Mouse (Mus musculus) gonadal fat pad, adult 2 months (tissue): ENCODE measurements around the gene Fndc8. TPM values are rescaled to one million over a fixed set of nuclear protein-coding genes. Genes with fewer than 3 reads are reported as not detected.

Experiments used
- DNase-seq: peaks from one replicate; pipeline ENCODE4 v3.0.0-alpha.2; 2012; ENCODE audit warnings: low read depth
- polyA plus RNA-seq: library from polyadenylated mRNA; depleted of rRNA; stranded (reverse); fragments of >200 nt; gene quantifications from 2 replicates; pipeline ENCODE4 v1.2.3, GENCODE M21; 2012

The Fndc8 gene
- polyA plus RNA-seq, 1 experiment = 1.7 TPM

DNA sequence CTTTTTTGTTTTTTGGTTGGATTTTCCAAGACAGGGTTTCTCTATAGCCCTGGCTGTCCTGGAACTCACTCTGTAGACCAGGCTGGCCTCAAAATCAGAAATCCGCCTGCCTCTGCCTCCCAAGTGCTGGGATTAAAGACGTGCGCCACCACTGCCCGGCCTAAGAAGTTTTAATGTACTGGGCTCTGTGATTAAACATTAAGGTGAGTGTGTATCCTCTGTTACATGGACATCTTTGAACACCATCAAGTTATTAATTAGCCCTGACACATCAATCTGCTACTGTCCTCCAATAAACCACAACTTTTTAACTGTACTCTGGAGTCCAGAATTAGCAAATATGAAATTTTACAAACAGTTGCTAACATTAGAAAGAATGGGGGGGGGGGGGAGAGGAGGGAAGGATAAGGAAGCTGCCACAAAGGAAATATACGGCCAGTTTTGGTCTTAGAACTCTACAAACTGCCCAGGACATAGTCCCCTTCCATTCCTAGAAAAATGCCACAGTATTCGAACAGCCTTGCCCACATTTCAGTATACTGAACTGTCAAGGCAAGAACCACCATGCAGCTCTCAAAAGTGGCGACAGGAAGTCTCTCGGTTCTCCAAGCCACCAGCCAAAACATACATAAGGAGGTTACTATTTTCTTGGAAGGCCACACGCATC lies 22.3 kb upstream of the Fndc8 start:
- no peak for DNase-seq

DNA sequence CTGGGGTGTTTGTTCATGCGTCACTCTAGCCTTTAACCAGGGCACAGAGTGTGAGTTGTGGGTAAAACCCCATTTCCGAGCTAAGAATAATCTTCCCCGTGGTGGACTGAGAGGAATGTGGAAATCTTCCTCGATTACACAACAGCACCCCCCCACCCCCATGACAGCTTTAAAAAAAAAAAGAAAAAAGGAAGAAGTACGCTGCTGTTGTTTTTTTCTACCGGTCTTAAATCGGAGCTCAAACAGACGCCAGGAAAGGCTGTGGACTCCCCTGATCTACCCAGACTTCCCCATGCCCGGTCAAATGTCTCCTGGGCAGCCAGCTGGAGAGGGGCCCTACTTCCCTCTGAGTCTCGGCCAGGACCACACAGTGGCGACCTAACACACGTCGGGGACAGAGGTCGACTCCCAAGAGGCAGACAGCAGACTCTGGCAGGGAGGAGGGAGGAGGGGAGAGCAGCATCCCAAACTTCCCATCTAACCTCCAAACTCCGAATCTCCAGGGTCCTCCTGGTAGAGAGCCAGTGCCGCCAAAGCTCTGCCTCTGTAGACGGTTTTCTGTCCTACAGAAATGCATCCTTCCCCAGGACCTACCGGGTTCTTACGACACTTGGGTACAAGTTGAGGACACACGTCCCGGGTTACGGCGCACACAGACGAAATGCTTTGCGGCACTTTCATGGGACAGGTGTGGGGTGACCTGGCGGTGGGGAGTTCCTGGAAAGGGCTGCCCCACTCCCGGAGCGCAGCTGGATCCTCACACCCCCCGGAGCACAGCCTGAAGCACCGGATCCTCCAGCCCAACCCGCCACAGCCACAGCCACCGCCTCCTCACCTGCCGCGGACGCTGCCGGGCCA lies 21.5 kb upstream of the Fndc8 start:
- no peak for DNase-seq

DNA sequence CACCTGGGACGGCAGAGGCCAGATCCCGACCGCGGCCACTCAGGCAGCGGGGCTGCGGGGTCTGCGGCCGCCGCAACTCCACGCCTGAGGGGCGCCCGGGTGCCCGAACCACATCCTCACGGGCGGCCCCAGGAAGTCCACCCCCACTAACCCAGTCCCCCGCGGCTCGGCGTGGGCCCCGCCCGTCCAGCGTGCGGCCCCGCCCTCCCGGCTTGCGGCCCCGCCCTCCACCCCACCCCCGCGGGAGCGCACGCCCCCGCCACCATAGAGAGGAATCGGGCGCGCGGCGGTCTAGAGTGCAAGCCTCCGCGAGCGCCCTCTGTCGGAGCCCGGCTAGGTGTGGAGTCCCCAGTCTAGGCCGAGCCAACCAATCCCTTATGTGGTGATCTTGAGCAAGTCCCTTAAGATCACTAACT lies 20.9 kb upstream of the Fndc8 start, which contains the start of gene Rffl:
TSS of gene Rffl (minus strand) at position 180 of the 416 bp plus-strand sequence.
- no peak for DNase-seq

DNA sequence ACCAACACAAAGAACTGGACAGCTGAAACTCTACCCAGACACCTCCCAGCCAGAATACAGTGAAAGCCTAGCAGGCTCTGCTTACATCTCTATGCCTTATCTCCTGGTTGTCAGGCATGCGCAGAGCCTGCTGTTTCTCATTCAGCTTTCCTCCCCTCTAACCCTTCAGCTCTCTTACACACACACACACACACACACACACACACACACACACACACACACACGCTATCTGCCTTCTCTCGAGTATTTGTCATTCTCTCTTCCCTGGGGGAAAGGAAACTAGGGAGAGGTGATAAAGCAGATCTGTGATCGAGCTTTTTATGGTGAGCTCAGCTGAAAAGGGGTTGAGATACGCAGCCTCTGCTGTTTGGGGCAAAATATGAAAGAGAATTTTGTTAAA lies 17.0 kb upstream of the Fndc8 start:
- DNase-seq = no peak

DNA sequence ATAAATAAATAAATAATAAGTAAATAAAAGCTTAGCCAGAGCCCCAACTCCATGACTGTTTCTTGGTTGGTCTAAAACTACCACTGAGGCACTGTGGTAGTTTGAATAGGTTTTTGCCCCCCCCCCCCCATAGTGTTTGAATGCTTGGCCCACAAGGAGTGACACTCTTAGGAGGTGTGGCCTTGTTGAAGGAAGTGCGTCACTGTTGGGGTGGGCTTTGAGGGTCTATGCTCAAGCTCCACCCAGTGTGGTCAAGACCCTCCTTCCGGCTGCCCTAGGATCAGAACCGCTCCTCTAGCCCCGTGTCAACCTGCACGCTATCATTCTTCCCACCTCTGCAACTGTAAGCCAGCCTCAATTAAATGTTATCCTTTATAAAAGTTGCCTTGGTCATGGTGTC lies 16.3 kb upstream of the Fndc8 start:
- no peak for DNase-seq

- DNase-seq = no peak
Measured at GRCm38 (mm10) chr11:82877726-82878344, 14.1 kb upstream of the Fndc8 start.

- DNase-seq = no peak
Measured at GRCm38 (mm10) chr11:82883180-82883579, 8.7 kb upstream of the Fndc8 start.

DNA sequence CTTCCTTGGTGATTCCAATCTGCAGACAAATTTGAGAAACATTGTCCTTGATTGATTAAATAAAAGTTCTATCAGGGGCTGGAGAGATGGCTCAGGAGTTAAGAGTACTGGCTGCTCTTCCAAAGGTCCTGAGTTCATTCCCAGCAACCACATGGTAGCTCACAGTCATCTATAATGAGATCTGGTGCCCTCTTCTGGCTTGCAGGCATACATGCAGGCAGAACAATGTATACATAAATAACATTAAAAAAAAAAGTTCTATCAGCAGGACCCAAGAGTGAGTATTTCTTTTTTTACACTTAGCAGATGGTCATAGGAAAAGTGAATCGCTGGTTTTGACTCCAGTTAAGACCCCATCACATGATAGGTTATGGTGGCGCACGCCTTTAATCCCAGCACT lies 5.4 kb upstream of the Fndc8 start:
- DNase-seq = no peak

DNA sequence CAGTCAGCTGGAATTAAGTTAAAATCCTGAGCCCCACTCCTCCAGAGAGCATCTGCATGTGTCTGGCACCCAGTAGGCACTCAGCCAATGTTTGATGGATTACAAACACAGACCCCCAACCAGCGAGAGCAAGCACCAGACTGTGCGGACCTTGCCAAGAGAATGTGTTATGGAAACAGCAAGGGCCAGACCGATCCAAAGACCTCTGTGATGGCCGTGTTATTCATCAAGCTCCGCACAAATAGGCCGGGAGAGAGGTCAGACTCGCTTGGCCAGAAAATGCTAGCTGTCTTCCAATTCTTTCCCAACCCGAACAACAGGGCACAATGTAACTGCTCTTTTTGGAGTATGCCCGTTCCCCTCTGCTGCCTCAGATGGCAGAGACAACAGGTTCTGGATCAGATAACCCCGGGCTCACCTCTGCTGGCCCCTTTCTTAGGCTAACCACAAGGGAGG lies 3.4 kb upstream of the Fndc8 start:
- peak; percentile 65 for DNase-seq

DNA sequence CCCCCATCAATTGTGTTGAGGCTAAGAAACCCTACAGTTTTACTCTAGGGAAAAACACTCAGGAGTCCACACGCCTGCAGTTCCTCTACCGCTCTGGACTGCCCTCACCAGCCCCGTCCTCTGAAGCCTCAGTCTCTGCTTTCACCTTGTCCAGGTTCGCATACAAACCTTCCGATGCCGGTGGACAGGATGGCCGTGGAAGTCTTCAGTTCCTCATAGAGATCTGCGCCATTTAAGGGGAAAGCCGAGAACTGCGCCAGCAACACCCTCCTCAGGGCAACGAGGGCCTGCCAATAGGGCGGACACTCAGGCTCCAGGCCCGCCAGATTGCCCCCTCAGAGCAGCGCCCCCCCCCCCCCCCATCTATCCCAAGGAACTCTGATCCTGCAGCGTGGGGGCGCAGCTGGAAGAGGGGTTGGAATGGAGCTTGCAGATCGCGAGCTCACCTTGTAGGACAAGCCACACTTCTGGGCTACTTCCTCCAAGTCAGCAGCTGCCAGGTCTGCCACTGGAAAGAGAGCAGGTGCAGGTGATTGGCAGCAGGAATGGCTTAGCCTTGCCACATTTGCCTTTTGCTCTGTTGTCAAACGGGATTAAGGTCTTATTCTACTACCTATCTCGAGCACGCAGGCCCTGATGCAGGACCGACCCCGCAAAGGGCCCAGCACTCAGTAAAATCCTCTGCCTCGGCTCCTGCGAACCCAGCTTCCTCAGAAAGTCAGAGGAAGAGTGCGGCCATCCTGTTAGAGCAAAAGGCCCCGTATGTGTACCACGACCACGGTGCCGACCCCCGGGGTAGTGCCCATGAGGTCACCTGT lies 2.2 kb upstream of the Fndc8 start:
- peak; percentile 38 for DNase-seq

DNA sequence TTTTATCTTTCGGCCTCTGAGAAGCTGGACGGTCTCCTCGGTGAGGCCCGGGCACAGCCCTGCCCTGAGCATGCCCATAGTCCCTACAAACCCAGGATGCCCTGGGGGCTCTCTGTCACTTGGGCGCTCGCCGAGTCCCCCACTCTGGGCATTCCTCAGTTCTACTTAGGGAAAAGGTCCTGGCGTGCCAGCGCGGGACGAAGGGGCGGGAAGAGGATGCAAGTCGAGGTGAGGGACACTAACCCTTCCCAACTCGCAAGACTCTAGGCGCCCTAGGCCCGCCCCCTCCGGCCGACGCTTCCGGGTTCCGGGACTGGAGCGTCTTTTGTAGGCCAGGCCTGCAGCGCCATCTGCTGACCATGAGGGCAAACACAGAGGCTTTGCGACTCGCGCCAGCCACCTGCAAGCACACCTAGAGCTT lies 1.6 kb upstream of the Fndc8 start, which contains the start of gene Rad51d:
TSS of gene Rad51d (minus strand) at position 273 of the 421 bp plus-strand sequence.
- peak; percentile 44 for DNase-seq

- DNase-seq = no peak
Measured at GRCm38 (mm10) chr11:82897478-82897877, 5.6 kb downstream of the Fndc8 start.

DNA sequence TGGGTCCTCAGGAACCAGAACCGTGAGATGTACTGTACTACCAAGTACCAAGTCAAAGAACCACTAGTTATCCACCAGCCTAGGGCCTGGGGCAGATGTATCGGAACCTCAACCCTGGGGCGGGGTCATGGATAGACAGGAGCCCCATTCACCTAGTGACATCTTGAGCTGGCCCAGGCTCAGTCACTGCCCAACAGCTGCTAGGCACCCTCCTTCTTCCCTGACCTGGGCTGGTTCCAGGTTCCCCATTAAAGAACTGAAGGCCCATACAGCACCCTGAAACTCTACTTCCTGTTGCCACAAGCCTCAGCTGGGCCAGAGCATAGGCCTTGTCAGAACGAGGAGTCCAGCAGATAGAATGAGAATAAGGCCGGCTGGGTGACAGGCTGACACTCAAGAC lies 7.8 kb downstream of the Fndc8 start:
- DNase-seq = no peak

DNA sequence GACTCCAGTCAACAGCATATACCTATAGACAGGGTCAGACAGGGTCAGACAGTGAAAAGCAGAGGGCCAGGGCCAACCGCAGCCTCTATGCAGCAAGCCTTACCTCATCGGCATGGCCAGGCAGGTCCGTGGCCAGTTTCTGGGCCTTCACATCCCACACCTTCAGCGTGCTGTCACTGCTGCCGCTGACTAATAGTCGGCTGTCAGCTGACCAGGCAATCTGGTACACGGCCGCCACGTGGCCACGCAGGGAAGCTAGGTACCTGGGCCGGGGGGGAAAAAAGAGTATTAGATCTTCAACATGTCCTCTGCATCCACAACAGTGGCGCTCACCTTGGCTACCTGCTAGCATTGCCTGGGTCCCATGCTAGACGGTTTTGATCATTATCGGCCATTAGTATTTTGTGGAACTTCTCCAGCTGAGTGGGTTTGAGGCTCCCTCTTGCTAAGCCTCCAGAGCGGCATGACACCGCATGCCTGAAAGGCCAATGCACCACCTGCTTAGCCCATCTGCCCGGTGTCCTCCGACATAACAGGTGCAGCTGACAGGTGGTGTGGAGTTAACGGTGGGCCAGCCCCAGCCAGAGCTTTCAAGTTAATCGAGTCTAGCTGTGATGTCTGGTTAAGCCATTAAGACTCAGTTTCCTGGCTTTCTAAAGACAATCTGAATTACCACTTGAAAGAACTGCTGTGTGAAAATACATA lies 9.8 kb downstream of the Fndc8 start:
- DNase-seq = no peak

GRCm38 (mm10) chr11:82904952-82905351 lies 13.0 kb downstream of the Fndc8 start:
- DNase-seq = no peak

DNA sequence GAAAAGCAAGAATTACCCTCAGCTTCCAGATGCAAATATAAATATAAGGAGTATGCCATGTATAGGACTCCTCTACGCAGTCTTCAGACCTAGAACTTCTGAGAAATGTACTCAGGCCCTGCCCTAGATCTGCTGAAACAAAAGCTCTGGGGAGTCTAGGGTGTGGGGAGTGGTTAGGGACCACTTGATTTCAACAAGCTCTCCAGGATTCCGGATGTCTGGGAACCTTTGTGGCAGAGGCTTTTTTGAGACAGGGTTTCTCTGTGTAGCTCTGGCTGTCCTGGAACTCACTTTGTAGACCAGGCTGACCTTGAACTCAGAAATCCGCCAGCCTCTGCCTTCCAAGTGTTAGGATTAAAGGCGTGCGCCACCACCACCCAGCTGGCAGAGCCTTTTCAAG lies 13.9 kb downstream of the Fndc8 start:
- DNase-seq = no peak

DNA sequence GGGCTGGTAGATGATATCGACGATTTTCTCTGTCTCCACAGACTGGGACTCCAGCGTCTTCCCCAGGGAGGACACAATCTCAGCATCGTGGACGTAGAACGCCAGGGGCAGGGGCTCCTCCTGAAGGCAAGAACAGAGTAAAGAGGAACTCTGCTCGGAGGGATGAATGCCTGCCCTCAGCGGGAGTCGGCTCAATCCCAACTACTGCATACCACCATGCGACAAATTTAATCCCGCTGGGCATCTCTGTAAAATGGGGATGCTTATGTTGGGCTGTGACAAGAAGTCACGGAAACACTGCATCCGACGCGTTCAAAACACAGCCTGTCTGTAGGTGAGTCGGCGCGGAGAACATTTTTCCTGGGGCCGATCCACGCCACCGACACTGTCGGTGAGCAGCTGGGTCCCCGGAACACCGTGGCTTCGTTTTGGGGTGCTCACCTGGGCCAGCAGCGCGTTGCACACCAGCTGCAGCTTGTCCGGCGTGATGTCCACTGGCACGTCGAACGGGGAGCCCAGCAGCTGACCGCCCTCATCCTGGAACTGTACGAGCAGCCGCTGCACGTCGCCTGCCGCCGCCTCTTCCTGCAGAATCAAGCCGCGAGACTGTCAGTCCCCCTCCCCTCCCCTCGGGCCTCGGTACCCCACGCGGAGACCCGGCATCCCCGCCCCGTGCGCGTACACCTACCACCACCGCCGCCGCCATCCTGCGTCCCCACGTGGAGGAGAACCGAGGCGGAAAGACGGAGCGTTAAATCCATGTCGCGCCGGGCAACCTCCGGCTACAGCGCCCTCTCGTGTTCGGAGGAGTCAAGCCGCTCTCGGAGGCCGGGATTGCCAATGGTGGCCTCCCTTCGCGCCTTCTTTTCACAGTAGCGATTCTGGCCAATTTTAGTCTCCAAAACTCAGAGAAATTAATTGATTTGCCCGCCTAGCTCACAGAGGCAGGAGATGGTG lies 16.0 kb downstream of the Fndc8 start, which contains the start of gene Nle1:
TSS of gene Nle1 (minus strand) at position 761 of the 957 bp plus-strand sequence.
- DNase-seq = no peak

DNA sequence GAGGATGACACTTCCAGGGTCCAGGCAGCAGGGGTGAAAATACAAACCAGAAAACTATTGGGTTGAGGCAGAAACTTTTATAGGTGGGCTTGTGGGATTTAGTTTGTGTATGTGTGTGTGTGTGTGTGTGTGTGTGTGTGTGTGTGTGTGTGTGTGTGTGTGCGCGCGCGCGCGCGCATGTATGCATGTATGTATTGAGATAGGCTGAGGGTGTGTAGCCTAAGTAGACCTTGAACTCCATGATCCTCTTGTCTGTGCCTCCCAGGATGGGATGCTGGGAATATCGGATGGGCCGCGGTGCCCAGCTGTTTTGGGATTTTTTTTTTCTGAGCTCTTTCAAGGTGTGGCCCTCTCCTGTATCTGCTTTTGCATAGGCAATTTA lies 16.7 kb downstream of the Fndc8 start:
- no peak for DNase-seq

GRCm38 (mm10) chr11:82910250-82910649 lies 18.3 kb downstream of the Fndc8 start, which contains the start of gene Unc45b:
Gene Unc45b, plus strand, starts transcription at chr11:82910550.
- no peak for DNase-seq
